In the genomic region with DNA sequence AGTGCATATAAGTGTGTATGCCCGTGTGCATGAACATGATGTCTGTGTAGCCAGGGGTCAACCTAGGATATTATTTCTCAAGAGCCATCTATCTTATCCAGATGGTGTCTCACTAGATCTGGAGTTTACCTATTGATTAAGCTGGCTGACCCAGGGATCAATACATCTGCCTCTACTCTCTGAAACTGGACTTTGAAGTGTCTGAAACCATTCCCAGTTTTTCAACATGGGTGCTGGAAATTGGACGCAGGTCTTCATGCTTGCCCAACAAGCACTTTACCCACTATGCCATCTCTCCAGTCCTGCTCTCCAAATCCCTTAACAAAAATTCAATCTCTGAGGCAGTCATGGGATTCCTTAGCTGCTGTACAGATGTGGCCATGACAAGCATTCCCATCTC, we compare ENCODE assay signal across 18 mouse cellular contexts.
A peak's percentile ranks its signal among the peaks of the same experiment; 100 is the strongest.
DNase-seq lines count a peak whose midpoint lies in the region; ATAC-seq and TF ChIP-seq lines count a peak whose summit lies in the region.
"Had no signal": no experiment of that assay in that cellular context is flagged by ENCODE, and none has a peak within 500 bp of the region (broad histone marks: within the 10 kb centered on the region; RNA-seq: fewer than 3 reads in every experiment).

No protein-coding gene starts in this region.

- no peak overlapping the region for H3K27ac ChIP-seq in liver, adult 2 months (replicated peaks; ENCODE audit: insufficient read depth, low read depth, low read length)
- H3K27ac ChIP-seq in liver, postnatal 0 days (ENCODE audit: low read depth), result no peak overlapping the region

- H3K9me3 ChIP-seq in liver, postnatal 0 days (ENCODE audit: low read length), result no peaks in the 10 kb centered on the region
- H3K9me3 ChIP-seq: G1E had no signal

- no peaks in the 10 kb centered on the region for H3K79me2 ChIP-seq in liver, adult 2 months (ENCODE audit: control insufficient read depth, insufficient read depth, low read length)

- no peak for ATAC-seq in liver, postnatal 0 days
- ATAC-seq: activated CD4-positive, CD25-positive, alpha-beta regulatory T cell, adult 4 months; CD4-positive, CD25-positive, alpha-beta regulatory T cell, adult 4 months; Patski had no signal

- no peak for TF ChIP-seq EP300 in liver, postnatal 0 days (IDR thresholded peaks at IDR 0.05; ENCODE audit: low read depth)

- H3K27me3 ChIP-seq in liver, adult 2 months (ENCODE audit: control insufficient read depth, insufficient read depth, low read length), result no peaks in the 10 kb centered on the region
- no peaks in the 10 kb centered on the region for H3K27me3 ChIP-seq in liver, postnatal 0 days (ENCODE audit: insufficient read depth, low read length)
- H3K27me3 ChIP-seq: CH12.LX, Patski had no signal

- no peak for TF ChIP-seq POLR2A in liver, adult 2 months (IDR thresholded peaks at IDR 0.05; ENCODE audit: extremely low read depth, insufficient read depth, low read length)

- H3K36me3 ChIP-seq in liver, adult 2 months (ENCODE audit: control insufficient read depth, insufficient read depth, low read length), result no peaks in the 10 kb centered on the region
- H3K36me3 ChIP-seq in liver, postnatal 0 days (replicated peaks; ENCODE audit: insufficient read depth, low read length), result no peaks in the 10 kb centered on the region
- H3K36me3 ChIP-seq: G1E had no signal

- no peak overlapping the region for H3K4me2 ChIP-seq in liver, postnatal 0 days (ENCODE audit: low read depth, low read length)

- no peak overlapping the region for H3K9ac ChIP-seq in liver, adult 2 months (ENCODE audit: low read depth, low read length)
- no peak overlapping the region for H3K9ac ChIP-seq in liver, postnatal 0 days (replicated peaks)

- TF ChIP-seq CTCF in liver, adult 2 months (IDR thresholded peaks at IDR 0.05; ENCODE audit: low read depth, low read length), result no peak
- no peak for TF ChIP-seq CTCF in liver, postnatal 0 days (IDR thresholded peaks at IDR 0.05; ENCODE audit: low read depth)

- no peak overlapping the region for H3K4me3 ChIP-seq in liver, adult 2 months (ENCODE audit: insufficient read depth, low read depth, low read length)
- no peak overlapping the region for H3K4me3 ChIP-seq in liver, postnatal 0 days (ENCODE audit: low read depth, low read length)

- H3K4me1 ChIP-seq in liver, adult 2 months (ENCODE audit: control insufficient read depth, insufficient read depth, low read length), result peaks cover 5% of the 10 kb centered on the region; the same call in 1 of the 2 replicates
- no peaks in the 10 kb centered on the region for H3K4me1 ChIP-seq in liver, postnatal 0 days (ENCODE audit: insufficient read depth)

- 29% methylated on average over 2 of the region's 2 CpGs for WGBS in liver, adult 2 months
- WGBS in liver, postnatal 0 days (ENCODE audit: insufficient replicate concordance), result 74% methylated on average over 2 of the region's 2 CpGs

- DNase-seq in liver, adult 2 months (ENCODE audit: extremely low read depth, low read depth, low spot score), result peak; percentile 92
- DNase-seq in liver, postnatal 0 days, result no peak
- DNase-seq: adrenal gland, adult 2 months; adrenal gland, adult 8-10 months; adrenal gland, postnatal 10 days; adrenal gland, postnatal 14 days; adrenal gland, postnatal 25 days; adrenal gland, postnatal 36 days; B cell, adult 2 months; cerebellum, adult 11 months; cerebellum, adult 11-12 months; cerebellum, adult 18-20 months; cerebellum, adult 2 months had no signal
